Mouse (Mus musculus) adrenal gland, postnatal 25 days (tissue): ENCODE results near the gene Gm10491. TPM values are rescaled to one million over a fixed set of nuclear protein-coding genes. Genes with fewer than 3 reads are reported as not detected.
"Not testable (repeated sequence)": the region's sequence is repeated elsewhere in the genome, so short reads cannot be mapped to it uniquely, and the experiment has no call there.

Source experiments
- DNase-seq: peaks from one replicate; pipeline ENCODE4 v3.0.0; 2021; ENCODE audit warnings: mixed read lengths
- long read RNA-seq: library from polyadenylated mRNA; stranded (forward); transcript quantifications from one replicate; pipeline ENCODE4 v2.0.0, GENCODE M21; 2021
- total RNA-seq: library from RNA; stranded (reverse); gene quantifications from 2 replicates; pipeline ENCODE4 v1.2.3, GENCODE M21; 2021

Gm10491 gene
- total RNA-seq: not detected in 2 replicates
- long read RNA-seq: 0 reads

GRCm38 (mm10) chrX:7907735-7908134 lies at the start of gene Gm10491:
Gene Gm10491, minus strand, starts transcription at chrX:7907835.
- no peak for DNase-seq

- no peak for DNase-seq
Measured at GRCm38 (mm10) chrX:7950091-7950490, 42.5 kb upstream of the Gm10491 start.

GRCm38 (mm10) chrX:7947900-7948492 lies 40.4 kb upstream of the Gm10491 start:
- peak; percentile 86 for DNase-seq

DNA sequence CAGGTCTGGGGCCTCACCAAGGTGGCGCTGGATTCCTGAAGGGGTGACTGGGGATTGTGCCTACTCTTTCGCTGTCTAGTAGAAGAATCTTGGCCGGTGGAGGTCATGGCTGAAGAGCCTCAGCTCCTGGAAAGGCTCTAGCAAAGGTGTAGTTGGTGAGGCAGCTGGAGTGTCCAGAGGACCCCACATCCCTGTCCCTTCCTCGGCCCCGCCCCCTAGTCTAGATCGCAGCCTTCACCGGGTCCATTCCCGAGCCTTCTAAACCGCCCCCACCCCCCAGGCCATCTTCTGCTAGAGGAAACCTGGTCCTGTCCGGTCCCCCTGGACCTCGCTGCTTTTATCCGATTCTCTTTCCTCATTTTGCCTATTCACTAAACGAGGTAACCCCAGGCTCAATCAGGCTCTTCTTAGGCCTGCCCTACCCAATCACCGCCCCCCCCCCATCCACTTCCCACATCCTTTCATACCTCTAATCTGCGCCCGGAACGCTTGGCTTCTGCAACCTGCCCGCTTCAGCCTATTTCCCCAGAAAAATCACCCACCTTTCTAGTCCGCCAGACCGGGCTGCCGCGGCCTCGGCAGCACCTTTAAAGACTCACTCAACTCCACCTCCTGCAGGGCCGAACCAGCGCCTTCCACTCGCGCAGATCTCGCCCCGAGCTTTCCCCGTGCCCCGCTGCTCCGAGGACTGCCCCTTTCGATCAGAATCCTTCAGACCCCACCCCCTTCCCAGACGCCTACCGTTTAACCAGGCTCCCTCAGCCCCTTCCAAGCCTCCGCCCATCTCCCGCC lies 39.7 kb upstream of the Gm10491 start, which contains the start of gene Hdac6:
TSS of gene Hdac6 (minus strand) at position 782 of the 792 bp plus-strand sequence.
- no peak for DNase-seq

DNA sequence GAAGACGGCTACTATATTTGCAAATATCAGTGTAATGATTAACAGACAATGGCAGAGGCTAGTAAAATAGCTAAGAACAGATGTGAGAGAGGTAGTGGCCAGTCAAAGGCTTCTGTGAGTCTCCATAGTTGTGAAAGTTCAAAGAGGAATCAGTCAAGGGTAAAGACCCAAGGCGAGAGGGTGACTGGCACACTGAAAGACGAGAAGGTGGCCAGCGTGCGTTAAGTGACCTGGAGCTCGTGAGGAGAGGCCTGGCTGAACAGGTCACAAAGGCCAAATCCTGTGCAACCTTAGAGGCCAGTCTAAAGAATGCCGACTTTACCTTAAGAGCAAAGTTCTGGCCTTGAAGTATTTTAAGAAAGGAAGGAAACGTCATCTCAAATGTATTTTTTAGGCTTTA lies 38.0 kb upstream of the Gm10491 start:
- DNase-seq: no peak

DNA sequence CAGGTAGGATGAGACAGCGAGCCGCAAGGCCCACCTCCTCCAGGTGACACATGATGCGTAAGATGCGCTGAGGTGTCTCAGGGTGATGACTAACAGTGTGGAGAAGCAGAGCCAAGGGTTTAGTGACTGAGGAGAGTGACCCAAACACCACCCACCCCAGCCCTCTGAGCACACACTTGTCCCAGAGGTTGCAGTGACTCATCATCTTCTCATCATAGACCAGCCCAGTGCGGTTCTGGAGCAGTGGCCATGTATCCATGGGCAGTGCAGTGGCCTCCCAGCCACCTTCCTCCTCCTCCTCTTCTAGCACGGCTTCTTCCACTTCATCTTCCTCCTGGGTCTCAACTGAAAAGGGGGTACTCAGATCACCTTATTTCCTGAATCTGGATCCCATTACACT lies 30.0 kb upstream of the Gm10491 start:
- no peak for DNase-seq

- no peak for DNase-seq
Measured at GRCm38 (mm10) chrX:7936874-7937273, 29.2 kb upstream of the Gm10491 start.

GRCm38 (mm10) chrX:7928270-7928790 lies 20.7 kb upstream of the Gm10491 start, which contains the start of gene Eras:
Gene Eras, minus strand, starts transcription at chrX:7928607.
- no peak for DNase-seq

GRCm38 (mm10) chrX:7927116-7927515 lies 19.5 kb upstream of the Gm10491 start:
- DNase-seq: no peak

DNA sequence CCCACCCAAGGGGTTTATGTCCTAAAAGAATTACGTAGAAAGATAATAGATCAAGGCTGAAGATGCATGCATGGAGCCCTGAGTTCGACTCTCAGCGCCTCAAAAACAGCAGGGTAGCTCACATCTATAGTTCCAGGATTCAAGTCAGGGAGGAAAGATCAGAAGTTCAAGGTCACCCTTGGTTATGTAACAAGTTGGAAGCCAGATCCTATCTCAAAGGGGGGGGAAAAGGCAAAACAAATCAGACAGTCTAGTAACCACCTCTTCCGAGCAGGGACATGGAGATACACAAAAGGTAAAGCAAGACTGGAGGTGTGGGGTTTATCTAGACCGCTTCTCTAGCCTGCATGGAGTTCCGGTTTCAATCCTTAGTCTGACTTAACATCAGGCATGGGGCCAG lies 18.6 kb upstream of the Gm10491 start:
- no peak for DNase-seq

DNA sequence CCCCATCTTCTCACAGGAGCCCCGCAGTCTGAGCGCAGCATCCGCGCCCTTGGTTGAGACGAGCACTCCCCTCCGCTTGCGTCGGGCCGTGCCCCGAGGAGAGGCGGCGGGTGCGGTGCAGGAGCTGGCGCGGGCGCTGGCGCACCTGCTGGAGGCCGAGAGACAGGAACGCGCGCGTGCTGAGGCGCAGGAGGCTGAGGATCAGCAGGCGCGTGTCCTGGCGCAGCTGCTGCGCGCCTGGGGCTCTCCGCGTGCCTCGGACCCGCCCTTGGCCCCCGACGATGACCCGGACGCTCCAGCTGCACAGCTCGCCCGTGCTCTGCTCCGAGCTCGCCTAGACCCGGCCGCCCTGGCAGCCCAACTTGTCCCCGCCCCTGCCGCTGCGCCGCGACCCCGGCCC lies 14.4 kb upstream of the Gm10491 start:
- DNase-seq: no peak

GRCm38 (mm10) chrX:7919601-7920383 lies 12.2 kb upstream of the Gm10491 start, which contains the start of gene Pcsk1n:
Gene Pcsk1n, plus strand, starts transcription at chrX:7919822.
- no peak for DNase-seq

DNA sequence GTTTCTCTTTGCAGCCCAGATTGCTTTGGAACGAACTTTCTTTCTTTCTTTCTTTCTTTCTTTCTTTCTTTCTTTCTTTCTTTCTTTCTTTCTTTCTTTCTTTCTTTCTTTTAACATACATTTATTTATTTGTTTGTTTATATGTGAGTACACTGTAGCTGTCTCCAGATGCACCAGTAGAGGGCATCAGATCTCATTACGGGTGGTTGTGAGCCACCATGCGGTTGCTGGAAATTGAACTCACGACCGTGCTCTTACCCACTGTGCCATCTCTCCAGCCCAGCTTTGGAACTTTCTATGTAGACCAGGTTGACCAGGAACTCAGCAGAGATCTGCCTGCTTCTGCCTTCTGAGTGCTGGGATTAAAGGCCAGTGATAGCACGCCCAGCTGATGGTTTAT lies 10.3 kb upstream of the Gm10491 start:
- not testable (repeated sequence) for DNase-seq

DNA sequence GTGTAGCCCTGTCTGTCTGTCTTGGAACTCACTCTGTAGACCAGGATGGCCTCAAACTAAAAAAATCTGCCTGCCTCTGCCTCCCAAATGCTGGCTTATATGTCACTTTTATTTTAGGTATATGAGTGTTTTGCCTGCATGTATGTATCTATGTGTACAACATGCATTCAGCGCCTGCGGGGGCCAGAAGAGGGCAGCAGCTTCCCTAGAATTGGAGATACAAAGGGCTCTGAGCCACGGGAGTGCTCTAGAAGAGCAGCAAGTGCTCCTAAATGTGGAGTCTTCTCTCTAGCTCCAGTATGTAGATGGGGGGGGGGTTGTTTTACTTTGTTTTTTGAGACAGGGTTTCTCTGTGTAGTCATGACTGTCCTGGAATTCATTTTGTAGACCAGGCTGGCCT lies 8.0 kb upstream of the Gm10491 start:
- DNase-seq: not testable (repeated sequence)

DNA sequence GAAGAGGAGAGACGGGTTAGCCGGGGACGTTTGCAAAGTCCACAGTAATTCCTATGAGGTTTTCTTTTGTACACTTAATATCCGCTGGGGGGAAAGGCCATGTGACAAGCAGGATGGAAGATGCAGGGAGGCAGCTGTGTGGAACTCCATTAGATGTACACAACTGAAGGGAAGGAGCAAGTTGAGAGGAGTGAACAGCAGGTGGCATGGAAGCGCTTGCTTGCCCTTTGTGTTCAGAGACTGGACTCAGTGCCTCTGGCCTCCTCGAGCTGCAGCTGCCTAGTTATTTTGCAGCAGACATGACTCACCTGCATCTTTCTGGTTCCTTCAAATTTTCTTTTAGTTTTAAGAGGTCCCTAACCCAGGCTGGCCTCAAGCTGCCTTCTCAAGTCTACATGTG lies 2.8 kb upstream of the Gm10491 start:
- no peak for DNase-seq

DNA sequence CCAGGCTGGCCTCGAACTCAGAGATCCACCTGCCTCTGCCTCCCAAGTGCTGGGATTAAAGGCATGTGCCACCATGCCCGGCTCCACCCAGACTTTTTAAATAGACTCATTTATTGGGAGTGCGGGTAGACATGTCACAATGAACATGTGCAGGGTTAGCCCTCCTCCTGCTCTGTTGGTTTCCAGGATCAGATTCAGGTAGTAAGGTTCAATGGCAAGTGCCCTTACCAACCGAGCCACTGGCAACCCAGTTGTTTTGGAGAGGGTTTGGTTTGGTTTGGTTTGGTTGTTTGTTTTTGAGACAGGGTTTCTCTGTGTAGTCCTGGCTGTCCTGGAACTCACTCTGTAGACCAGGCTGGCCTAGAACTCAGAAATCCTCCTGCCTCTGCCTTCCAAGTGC lies 1.6 kb upstream of the Gm10491 start, which contains the start of gene Gm10490:
TSS of gene Gm10490 (plus strand) at position 301 of the 400 bp plus-strand sequence.
- not testable (repeated sequence) for DNase-seq

- no peak for DNase-seq
Measured at GRCm38 (mm10) chrX:7904441-7904840, 3.2 kb downstream of the Gm10491 start.

DNA sequence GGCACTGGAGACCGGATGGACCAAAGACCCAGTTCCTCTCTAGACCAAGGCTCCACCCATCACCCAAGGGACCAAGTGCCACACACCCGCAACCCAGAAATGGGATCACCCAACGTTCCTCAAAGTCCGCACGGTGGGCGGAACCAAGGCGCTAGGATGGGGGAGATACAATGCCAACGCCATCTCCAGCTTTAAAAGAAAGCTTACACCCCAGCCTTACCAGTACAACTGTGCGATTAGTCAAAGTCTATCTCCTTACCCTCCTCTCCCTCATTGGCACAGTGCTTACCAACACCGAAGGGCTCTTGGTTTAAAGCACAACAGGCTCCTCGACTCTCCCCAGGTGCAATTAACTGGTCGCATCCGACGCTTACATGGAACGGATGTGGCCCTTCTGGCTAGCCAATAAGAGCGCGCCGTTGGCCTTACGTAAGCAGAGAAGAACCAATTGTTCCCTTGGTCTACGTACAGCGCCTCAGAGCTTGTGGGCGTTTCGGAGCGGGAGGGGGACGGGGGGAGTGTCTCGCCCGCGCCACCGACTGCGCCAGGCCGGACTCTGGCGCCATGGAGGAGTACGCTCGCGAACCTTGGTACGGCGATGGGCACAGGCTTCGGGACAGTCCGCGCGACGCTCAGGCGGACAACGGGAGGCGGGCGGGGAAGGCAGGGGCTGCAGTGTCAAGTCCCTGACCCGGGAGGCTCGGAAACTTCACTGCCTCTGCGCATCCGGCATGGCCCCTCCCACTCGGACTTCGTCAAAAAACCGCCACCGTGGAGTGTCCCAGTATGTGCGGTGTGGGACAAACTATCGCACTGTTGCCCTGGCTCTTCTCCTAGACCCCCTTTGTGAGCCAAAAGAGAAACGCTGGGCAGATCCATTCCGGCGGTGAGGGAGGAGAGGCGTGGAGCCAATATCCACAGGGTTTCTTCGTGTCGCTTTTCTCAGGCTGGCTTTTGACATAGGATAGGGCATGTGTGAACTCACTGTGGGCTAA lies 8.5 kb downstream of the Gm10491 start, which contains the start of the genes Pqbp1 and Timm17b:
TSS of gene Pqbp1 (minus strand) at position 390 of the 995 bp plus-strand sequence.
TSS of gene Timm17b (plus strand) at position 478 of the 995 bp plus-strand sequence.
- peak; percentile 83 for DNase-seq

- DNase-seq: no peak
Measured at GRCm38 (mm10) chrX:7898211-7898610, 9.4 kb downstream of the Gm10491 start.

- DNase-seq: peak; percentile 75
Measured at GRCm38 (mm10) chrX:7883841-7884567, 23.6 kb downstream of the Gm10491 start, which contains the start of gene Slc35a2. Gene Slc35a2, plus strand, starts transcription at chrX:7884028.
